Mouse (Mus musculus) gastrocnemius, postnatal 25 days (tissue): ENCODE measurements around the gene Atp5b. TPM values are rescaled to one million over a fixed set of nuclear protein-coding genes. Genes with fewer than 3 reads are reported as not detected.
"Not testable (repeated sequence)": the region's sequence is repeated elsewhere in the genome, so short reads cannot be mapped to it uniquely, and the experiment has no call there.

ENCODE experiments used
- DNase-seq: peaks from one replicate; pipeline ENCODE4 v3.0.0; 2022
- total RNA-seq, 2 experiments: library from RNA; stranded (reverse); gene quantifications; 1 replicate in 1 of 2; 2 replicates in 1 of 2; pipeline ENCODE4 v1.2.3; 2021

Gene Atp5b
- total RNA-seq, 2 experiments from 2014 or later: 3,933 to 4,186 TPM

GRCm38 (mm10) chr10:128066072-128066471 is 17.0 kb upstream of the Atp5b start:
- DNase-seq: no peak

GRCm38 (mm10) chr10:128069201-128069600 is 13.9 kb upstream of the Atp5b start:
- no peak for DNase-seq

DNA sequence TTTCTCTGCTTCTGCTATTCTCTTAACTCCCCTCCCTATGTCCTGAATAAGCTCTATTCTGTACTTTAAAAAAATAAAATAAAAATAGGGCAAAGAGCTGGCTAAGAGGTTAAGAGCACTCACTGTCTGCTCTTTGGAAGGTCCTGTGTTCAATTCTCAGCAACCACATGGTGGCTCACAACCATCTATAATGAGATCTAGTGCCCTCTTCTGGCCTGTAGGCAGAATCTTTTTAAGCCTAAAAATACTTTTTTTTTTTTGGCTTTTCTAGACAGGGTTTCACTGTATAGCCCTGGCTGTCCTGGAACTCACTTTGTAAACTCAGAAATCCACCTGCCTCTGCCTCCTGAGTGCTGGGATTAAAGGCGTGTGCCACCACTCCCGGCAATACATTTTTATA is 12.6 kb upstream of the Atp5b start:
- DNase-seq: not testable (repeated sequence)

GRCm38 (mm10) chr10:128078269-128078668 is 4.8 kb upstream of the Atp5b start:
- DNase-seq: not testable (repeated sequence)

- DNase-seq: no peak
Observed at GRCm38 (mm10) chr10:128080496-128080895, 2.6 kb upstream of the Atp5b start.

DNA sequence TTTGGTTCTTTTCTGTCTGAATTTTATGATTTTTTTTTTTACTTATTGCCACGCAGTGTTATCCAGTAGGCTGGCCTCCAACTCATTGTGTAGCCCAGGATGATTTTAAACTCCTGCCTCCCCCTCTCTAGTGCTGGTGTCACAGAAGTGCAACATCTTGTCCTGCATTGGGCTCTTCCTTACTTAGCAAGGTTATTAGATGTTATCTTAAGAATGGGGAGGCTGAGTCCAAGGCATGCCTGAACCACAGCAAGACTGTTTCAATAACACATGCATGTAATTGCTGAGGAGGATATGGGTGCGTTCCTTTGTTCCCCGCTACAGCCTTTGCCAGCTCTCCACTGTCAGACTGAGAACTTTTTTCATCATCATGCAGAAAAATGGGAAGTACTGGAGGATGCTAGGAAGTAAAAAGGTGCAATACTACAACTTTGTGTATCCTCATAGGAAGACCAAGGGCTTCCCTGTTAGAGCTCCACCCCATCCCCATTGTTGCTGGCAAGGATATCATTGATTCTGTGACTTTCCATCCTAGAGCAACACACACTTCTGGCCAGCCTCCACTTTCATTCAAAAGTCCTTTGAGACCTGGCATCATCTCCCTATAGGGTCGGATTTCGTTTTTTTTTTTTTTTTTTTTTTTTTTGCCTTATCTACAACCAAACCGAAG is 1.1 kb upstream of the Atp5b start:
- DNase-seq: no peak

DNA sequence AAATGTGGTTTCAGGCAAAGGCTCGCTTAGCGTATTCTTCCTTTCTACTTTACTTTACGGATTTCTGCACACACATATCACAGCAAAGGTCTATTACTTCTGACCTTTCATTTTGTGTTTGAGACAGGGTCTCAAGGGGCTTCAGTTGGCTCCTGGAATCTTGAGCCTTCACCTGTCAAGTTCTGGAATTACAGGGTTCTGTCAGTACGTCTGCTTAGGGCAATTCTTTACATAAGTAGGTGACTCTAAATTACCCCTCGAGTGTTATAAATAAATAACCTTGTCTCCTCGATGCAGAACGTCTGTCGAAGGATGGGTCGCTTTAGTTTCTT is 630 bp upstream of the Atp5b start:
- DNase-seq: no peak

- peak; percentile 25 for DNase-seq
Observed at GRCm38 (mm10) chr10:128083688-128084087, 615 bp downstream of the Atp5b start.

- DNase-seq: no peak
Observed at GRCm38 (mm10) chr10:128084160-128084559, 1.1 kb downstream of the Atp5b start.

DNA sequence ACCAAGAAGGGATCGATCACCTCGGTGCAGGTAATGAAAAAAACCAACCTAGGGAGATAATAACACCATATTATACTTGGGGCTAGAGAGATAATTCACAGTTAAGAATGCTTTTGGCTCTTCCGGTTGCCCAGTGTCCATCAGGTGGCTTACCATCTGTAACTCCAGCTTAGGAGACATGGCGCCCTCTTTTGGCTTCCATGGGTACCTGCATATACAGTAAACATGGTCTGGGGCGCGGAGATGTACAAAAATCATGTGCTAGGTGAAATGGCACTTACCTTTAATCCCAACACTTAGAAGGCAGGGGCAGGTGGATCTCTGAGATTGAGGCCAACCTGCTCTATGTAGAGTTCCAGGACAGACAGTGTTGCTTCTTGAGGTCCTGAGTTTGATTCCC is 3.3 kb downstream of the Atp5b start:
- DNase-seq: no peak

DNA sequence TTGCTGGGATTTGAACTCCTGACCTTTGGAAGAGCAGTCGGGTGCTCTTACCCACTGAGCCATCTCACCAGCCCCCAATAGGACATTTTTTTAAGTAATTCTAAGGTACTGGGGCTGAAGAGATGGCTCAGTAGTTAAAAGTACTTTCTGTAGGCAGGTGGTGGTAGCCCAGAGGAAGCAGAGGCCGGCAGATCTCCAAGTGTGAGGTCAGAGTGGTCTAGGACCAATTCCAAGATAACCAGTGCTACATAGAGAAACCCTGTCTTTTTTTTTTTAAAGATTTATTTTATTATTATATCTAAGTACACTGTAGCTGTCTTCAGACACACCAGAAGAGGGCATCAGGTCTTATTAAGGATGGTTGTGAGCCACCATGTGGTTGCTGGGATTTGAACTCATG is 4.1 kb downstream of the Atp5b start:
- not testable (repeated sequence) for DNase-seq

- DNase-seq: no peak
Observed at GRCm38 (mm10) chr10:128088181-128088580, 5.1 kb downstream of the Atp5b start.

GRCm38 (mm10) chr10:128089842-128090241 is 6.8 kb downstream of the Atp5b start:
- no peak for DNase-seq

DNA sequence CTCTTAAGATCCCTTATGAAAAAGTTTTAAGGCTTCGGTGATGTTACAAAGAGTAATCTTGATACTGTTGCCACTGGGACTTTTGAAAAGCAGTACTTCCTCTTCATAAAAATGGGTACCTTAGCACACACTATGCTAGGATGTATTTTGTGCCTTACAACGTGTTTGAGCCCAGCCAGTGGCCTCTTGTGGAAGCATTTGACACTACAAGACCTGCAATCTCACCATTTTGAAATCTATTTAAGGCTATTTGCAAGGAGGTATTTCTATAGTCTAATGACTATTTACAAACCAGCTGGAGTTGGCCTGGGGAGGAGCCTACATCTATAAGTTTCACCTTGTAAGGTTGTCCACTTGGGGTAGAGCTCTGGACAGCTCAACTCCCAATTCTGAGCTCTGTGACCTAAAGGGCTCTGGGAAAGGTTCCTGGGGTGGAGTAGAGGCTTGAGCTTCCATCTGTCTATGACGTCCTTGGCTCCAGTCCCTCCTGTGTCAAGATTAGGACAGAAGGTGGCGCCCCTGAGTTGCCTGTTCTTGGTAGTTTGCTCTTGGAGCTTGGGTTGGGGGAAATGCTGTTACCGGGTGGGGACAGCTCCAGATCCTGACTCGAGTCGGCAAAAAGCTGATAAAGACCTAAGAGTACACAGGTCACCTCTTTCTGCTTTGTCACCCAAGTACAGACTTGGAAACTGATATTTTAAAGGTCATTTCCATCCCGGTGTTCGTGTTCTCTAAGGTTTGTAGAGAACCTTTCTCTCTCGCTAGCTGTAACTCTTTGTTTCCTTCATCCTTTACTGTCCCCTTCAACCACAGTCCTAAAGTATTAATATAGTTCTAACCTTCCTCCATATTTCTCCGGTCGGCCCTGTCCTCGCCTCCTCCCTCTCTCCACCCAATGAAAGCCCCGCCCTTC is 7.8 kb downstream of the Atp5b start:
- DNase-seq: peak; percentile 85

GRCm38 (mm10) chr10:128091564-128092505 is 8.8 kb downstream of the Atp5b start, which contains the start of gene Baz2a:
TSS of gene Baz2a (plus strand) at chr10:128091577.
- peak; percentile 75 for DNase-seq

DNA sequence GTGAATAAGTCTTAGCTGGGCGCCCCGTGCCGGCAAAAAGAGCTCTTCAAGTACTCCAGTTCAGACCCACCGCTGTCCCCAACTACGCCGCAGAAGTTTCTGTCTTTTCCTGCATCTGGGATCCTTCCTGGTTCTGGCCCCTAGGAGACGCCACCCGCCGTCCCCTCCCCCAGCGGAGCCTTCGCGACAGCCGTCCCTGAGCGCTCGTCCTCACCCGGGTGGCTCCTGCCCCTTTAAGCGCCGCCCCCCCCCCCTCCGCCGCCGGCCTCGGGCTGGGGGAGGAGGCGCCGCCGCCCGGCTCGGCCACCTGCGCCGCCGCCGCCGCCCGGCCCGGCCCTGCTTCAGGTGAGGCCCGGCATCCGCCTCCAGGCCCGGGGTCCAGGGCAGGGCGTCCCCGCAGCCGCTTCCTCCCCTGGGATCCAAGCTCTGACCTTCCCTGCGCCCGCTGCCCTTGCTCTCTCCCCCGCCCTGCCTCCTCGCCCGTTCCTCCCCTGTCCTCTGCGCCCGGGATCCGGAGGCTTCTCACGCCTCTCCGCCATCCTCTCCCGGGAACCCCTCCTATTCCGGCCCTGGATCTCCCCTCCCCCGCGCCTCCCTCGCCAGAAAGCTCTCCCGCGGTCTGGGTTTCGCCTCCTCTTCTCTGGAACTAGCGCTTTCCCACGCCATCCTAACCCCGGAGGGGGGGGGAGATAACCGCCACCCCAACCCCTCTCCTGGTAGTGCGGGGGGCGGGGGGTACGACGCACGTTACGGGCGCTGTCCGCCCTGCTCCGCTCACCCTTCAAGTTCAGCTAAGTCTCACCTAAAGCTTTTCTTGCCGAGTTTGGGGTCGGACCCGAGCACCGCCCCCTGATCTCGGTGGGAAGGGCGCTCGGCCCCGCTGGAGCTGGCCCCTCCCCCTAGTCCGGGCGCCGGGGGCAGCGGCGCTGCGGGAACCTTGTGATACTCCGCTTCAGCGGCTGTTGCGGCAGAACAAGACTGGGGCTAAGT is 9.7 kb downstream of the Atp5b start:
- peak; percentile 84 for DNase-seq

GRCm38 (mm10) chr10:128093496-128094294 is 10.6 kb downstream of the Atp5b start:
- DNase-seq: peak; percentile 43

DNA sequence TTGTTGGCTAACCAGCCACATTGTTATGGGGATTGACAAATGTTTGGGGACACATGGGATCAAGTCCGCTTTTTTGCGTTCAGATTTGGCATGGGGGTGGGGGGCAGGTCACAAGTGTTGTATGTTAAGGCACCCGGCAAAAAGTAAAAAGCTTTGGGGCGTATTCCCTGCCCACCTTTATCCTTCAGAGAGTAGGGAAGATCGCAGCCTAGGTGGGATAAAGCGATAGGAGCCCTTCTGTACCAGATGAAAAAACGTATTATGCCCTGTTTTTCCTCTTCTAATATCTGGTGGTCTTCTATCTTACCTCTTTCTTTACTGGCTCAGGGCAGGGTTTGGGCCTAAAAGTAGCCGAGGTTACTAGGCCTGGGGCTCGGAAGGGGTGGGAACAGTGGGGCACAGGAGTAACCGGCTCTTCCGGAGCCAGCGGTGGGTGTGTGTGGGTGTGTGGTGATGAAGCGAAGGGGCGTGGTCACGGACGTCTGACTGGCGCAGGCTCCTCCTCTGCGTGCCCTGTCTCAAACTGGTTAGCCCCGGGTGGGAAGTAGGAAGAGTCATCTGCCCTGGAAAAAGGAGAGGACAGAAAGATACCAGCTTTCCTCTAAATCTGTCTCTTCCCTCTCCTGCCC is 11.4 kb downstream of the Atp5b start:
- DNase-seq: peak; percentile 80

GRCm38 (mm10) chr10:128095003-128095636 is 12.0 kb downstream of the Atp5b start:
- no peak for DNase-seq
